Mouse (Mus musculus) spleen, adult 2 months (tissue): Measurements from ENCODE around the gene Mto1.

ENCODE experiments used
- CTCF ChIP-seq: fragments of 200-500 bp; IDR thresholded peaks from 2 replicates; pipeline ENCODE4 v1.5.1; 2011; ENCODE audit warnings: mild to moderate bottlenecking, inconsistent platforms; ENCODE audit not compliant: insufficient read depth, insufficient read length, insufficient replicate concordance; ENCODE audit errors: extremely low read depth
- POLR2A ChIP-seq: fragments of 200-500 bp; IDR thresholded peaks from 2 replicates; pipeline ENCODE4 v1.6.1; 2011; ENCODE audit warnings: low read depth, low read length, inconsistent platforms

DNA sequence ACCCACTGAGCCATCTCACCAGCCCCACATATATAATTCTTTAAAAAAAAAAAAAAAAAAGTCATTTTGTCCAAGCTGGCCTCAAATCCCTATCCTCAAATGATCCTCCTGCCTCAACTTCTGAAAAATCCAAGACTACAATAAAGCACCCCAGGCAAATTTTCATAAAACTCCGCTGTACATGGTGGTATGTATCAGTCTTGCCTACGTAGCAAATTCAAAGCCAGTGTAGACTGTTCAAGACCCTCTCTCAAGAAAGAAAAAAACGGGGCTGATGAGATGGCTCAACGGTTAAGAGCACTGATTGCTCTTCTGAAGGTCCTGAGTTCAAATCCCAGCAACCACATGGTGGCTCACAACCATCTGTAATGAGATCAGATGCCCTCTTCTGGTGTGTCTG lies 27.9 kb downstream of the Mto1 start:
- TF ChIP-seq CTCF: no peak
- TF ChIP-seq POLR2A: no peak
